Mouse (Mus musculus) frontal cortex, postnatal 25 days (tissue): ENCODE data around the gene Nfic.

Experiments
- DNase-seq, 2 experiments: peaks; one replicate each; pipeline ENCODE4 v3.0.0; 2022; ENCODE audit warnings: low spot score in 2 of 2

Nfic gene

DNA sequence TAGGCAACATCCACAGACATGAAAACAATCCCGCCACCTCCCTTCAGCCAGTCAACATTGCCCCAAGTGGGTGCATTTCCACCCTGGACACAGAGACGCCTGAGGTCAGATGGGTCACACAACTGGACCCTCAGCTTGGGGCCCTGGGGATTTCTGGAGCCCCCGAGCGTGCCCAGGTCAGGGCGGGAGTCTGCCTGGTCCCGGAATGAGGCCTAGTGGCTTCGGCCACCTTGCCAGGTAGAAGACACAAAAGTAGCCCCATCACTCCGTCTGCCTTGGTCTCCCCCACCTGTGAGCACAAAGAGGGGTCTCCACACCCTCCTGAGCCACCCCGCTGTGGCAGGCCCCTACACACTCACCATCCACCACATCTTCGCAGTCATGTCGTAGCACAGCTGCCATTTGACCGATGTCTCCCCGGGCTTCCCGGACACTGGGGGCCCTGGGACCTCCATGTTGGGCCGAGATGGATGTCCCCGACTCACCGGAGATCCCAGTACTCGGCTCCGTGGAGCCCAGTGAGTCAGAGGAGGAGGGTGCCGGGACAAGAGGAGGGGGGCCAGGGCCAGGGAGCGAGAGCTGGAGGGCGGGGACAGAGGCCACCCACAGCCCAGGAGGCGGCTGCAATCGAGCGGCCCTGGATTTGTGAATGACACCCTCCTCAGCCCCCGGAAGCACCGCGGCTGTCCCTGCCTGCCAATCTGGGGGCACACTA, at the start of gene Nfic:
TSS of gene Nfic (minus strand) at position 455 of the 715 bp plus-strand sequence.
- DNase-seq: peak in 1 of 2 experiments; percentile 3

DNA sequence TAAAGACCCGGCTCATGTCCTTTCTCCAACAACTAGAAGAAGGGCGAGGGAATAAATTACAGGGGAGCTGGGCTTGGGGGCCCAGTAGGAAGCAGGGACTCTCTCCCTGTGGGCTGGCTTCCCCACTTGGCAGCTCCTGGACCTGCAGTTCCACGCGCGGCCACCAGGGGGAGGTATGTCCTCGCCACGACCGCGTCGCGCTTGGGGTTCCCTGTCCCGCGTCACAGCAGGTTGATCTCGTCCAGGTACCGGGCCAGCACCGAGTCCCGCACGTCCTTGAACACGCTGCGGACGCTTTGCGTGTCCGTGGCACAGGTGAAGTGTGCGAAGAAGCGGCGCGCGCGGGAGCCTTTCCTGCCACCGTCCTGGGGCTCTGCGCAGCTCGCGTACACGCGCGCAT, 47.2 kb upstream of the Nfic start:
- peak; percentile 91 to 94 for DNase-seq

DNA sequence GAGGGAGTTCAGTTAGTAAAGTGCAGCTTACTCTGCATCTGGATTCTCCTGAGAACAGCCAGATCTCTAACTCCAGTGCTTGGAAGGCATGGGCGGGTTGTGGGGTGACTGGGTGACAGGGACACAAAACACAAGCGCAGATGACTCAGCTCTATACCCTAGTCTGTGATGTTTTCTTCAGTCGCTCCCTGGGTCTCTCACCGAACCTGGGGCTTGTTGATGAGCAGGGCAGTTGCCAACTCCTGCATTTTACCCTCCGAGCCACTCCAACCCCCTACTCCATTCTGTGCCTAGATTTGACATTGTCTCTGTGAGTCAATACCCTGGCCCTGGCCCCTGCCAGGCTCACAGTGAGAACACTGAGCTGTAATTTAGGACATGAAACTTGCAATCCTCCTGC, 46.4 kb upstream of the Nfic start:
- DNase-seq: no peak

DNA sequence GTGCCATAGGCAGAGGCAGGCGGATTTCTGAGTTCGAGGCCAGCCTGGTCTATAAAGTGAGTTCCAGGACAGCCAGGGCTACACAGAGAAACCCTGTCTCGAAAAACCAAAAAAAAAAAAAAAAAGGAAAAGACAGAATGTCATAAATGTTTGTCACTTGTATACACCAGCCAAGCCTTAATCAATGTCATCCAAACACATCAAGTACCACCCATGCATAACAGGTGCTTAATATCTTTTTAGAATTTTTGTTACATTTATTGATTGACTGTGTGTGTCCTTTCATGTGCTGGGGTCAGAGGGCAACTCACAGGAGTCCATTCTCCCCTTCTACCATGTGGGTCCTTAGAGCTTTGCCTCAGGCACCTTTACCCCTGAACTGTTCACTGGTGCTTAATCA, 44.6 kb upstream of the Nfic start, which contains the start of gene S1pr4:
TSS of gene S1pr4 (minus strand) at position 101 of the 400 bp plus-strand sequence.
- DNase-seq: no peak

DNA sequence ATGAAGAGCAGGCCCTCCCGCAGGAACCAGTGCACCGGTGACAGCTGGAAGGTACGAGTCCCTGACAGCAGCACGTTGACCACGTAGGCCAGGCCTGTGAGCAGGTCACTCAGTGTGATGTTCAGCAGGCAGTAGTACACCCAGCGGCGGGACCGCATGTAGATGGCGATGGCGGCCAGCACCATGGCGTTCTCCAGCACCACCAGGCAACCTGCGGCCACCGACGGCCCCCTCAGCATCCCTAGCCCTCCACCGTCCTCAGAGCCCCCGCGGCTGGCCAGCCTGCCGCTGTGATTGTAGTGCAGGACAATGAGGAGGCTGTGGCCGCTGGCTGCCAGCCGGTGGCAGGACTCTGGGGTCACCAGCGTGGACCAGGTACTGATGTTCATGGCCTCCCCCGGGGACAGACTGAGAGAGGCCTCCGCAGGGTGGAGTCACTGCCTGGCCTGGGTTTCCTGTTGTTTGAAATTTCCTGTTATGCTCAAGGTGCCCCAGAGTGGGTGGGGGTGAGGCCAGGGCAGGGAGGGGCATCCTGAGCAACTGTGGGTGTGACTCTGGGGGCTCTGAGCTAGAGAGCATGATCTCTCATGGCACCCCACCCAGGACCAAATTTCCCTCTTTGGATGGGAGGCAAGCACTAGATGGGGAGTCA, 43.9 kb upstream of the Nfic start:
- DNase-seq: no peak

DNA sequence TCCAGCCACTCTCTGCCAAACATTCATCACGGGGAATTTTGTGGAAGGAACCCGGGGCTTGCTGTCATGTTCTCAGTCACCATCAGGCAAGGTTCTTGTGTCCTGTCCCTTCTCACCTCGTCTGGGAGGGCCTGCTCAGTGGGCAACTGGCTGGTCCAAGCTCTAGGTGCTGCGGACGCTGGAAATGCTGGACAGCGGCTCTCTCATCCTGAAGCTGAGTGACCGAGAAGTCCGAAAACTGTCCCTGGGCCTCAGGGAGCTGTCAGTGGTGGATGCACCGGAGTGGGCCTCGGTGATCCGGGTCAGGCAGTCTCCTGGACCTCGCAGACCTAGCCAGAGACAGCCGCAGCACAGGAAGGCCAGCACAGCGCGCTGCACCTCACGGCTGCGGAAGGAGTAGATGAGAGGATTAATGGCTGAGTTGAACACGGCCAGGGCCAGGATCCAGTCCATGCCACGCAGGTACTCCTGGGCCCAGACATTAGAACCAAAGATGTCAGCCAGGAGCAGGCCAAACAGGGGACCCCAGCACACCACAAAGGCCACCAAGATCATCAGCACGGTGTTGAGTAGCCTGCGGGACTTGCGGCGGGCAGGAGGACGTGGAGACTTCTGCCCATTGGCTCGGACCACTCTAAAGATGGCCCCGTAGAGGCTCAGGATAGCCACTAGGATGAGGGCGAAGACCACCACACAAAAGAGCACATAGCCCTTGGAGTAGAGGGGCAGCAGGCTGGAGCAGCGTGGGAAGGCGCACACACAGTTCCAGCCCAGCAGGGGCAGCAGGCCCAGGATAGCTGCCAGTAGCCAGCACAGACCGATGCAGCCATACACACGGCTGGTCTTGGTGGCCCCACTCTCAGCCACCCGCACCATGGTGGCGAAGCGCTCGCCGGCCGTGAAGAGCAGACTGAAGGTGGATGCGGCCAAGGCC, 43.1 kb upstream of the Nfic start:
- DNase-seq: no peak

DNA sequence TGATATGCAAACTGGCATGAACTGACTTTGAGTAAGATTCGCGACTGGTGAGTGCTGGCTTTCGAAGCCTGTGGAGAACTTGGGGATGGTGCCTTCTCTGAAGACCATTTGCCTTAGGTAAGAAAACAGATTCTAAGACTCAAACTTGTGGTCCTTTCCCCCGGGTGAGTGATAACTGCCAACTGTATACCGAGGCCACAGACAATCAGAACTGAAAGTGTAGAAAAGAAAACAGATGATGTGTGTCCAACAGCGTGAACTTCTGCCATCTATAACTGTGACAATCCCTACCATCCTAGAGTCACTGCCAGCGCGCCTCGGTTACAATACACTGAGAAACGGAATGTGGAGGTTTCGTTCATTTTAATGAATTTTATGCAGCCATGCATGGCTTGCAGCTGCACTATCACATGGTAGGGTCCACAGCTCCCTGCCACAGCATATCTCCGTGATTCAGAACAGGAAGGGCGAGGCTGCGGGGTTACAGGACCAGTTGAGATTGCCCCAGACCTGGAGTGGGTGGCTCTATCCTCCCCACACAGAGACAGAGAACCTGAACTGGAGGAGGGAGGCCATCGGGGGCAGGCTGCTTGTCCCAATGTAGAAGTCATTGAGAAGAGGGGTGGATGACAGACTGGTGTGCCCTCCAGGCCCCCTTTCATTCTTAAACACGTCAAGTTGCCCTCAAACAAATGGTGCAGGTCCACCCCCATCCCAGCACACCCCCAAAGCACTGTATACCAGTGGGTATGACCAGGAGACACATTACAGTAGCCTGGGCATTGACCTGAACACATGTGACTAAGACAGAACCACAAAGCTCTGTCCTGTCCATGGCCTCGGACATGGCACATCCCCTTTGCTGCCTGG, 42.2 kb upstream of the Nfic start:
- DNase-seq: peak in 1 of 2 experiments; percentile 4

DNA sequence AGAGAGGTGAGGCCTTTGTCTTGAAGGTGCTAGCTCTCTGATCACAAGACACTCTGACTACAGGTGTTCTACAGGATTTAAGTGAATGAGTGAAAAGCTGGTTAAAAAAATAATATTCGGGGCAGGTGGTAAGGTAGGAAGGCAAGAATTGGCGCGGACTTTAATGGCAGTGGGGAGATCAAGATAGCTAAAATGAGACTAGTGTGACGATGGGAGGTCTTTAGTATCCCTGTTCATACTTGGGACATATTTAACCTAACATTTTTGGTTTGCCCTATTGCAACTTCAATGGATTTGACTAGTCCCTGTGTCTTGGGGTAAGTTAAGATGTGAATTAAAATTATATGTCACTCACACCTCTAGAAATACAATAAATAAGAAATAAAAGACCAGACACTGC, 41.5 kb upstream of the Nfic start:
- peak in 1 of 2 experiments; percentile 4 for DNase-seq

DNA sequence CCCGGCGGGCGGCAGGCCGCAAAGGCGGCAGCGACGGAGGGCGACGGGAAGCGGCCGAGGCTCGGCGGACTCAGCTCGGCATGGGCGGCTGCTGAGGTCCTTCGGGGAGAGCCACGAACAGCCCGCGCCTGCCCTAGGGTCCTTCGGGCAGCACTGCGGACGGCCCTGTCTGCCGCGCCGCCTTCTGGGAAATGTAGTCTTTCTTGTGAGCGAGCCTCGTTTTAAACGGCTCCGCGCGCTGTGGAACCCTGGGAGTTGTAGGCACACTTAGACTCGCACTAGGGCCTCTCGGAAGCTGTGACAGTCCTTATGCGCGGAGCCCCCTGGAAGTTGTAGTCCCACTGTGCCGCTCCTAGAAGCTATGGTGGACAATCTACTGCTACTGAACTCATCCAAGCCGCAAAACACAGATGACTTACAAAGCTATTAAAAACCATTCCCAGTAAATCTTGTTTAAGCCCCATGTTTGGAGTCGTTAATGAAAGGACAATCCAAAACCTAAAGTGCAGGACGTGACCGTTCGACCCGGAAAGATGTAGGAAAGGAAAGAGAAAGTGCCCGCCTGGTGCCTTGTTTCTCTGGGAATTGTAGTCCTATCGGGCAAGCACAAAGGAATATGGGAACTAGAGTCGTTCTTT, 40.9 kb upstream of the Nfic start, which contains the start of gene Ncln:
TSS of gene Ncln (minus strand) at position 129 of the 638 bp plus-strand sequence.
- DNase-seq: peak; percentile 96 to 98

DNA sequence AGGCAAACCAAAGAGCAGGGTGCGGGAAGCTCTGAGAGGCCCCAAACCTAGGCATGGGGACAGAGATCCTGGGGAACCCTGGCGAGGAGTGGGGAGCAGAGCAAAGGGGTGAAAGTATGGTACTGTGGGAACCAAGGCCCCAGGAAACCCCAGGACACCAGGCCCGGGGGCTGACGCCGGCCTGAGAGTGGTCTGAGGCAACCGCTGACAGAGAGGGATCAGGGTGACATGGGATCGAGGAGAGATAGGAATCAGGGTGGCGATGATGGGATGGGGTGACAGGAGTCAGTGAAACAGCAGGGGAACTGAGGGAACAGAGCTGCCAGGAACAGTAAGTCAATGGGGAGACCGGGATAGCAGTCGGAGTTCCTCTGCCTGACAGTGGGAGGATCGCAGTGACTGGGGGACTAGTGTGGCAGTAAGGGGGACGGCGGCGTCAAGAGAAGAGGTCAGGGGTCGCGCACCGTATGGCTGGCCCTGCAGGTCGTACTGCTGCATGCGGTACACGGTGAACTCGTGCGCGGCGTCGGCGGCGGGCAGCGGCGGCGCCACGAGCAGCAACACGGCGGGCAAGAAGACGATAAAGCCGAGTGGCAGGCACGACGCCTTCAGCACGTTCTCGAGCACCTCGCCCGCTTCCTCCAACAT, 40.3 kb upstream of the Nfic start:
- DNase-seq: no peak

DNA sequence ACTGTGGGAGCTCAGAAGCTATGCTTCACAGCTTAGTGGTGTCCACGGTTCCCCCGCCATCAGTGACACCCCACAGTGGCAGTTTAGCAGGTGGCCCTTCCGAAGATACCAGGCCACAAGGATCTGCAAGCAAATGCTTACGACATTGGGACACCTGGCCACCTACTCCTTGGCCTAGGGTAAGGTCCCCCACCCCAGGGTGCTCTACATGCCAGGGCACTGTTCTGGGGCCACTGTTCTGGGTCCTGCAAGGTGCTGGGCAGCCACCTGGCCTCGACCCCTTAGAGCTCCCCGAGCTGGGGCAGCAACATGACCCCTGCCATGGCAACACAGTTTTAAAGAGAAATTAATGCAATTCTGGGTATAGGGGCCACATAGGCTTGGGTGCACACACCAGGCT, 39.7 kb upstream of the Nfic start:
- DNase-seq: no peak

DNA sequence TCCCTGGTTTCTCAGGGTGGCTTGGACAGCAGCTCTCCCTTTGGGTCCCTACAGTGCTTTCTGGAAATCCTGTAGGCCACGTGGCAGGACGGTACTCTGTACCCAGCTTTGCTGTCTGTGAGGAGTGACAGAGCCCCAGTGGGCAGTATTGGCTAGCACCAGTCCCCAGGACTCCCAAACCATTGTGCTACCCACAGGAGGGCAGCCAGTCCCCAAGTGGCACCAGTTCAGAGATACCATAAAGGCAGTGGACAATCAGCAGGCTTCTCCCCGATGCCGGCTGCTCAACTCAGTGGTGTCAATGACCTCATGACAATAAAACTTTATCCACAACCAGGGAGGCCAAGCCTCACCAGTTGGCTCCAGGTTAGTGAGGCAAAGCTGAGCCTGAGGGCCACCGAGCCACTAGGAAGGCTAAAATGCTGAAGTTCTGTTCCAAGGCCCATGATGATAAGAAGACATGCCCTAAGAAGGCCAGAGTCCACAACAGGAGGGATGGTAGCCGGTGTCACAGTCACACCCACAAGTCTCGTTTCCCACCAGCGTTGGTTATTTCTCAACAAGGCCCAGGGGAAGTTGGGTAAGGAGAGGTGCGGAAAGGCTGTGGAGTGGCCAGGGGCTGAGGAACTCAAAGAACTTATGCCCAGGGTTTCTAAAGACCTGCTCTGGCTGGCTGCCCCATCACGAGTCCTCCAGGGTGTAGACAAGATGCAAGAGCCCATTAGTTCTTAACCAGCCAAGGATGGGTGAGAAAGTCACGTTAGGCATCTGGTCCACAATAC, 39.0 kb upstream of the Nfic start:
- DNase-seq: no peak

DNA sequence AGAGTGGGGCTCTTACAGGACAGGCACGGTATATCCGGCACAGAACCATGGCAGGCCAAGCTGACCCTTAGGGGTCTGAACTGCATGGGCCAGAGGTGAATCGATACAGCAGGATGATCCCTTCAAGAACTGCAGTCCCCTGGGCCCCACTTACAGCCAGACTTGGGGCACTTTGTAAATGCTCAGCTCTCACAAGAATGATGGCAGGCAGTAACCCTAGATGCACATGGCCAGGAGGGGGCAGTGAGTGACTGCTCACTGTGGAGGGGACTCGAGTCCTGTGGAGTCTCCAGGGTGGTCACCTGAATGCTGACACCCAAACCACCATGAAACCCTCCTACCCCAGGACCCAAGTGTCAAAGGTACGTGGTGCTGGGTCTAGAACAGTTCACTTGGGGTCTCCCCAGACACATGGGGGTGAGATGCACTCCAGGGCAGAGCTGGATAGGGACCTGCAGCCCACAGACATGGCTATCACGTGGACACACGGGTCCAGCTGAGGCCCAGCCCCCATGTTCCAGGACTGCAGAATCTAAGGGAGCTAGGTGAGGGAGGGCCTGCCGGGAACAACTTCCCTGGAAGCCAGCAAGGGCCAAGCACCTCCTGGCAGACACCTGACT, 38.3 kb upstream of the Nfic start:
- no peak for DNase-seq

DNA sequence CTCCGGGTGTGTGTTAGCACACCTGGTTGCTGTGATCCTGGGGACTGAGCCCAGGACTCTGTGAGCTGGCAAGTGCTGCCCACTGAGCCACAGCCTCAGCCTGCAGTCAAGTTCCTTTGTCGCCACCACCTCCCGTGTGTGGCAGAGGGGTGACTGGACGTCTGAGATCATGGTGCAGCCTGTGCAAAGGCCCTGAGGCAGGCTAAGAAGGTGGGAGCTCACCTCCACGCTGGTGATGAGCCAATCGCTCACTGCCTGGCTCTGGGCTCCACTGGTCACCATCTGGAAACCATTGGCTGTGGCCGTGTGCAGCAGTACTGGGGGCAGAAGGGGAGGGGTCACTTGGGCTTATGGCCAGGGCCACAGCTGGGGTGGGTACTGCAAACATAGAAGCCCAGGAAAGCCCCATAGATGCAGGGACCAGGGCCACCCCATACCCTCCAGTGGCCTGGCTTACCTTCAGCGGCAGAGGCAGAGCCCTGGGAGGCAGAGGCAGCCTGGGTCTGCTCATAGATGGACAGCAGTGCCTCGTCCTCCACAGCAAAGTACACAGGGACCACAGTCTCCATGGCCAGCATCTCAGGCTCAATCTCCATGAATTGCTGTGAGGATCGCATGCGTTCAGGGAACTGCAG, 37.3 kb upstream of the Nfic start:
- DNase-seq: no peak

DNA sequence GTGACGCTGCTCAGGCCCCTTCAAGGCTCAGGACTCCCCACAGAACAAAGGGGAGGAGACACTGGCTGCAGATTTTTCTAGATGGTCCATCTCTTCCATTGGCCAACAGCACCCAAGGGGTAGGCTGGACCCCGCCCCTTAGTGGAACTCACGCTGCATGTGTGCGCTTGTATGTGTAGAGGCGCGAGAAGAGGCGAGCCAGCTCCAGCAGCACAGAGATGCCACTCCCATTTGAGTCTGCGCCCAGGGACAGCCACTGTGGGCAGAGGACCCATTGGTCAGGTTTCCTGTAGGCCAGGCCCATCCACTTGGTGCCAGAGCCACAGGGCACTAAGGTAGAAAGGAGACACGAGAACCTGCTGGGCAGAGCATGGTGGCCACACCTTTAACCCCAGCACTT, 35.6 kb upstream of the Nfic start:
- DNase-seq: no peak

DNA sequence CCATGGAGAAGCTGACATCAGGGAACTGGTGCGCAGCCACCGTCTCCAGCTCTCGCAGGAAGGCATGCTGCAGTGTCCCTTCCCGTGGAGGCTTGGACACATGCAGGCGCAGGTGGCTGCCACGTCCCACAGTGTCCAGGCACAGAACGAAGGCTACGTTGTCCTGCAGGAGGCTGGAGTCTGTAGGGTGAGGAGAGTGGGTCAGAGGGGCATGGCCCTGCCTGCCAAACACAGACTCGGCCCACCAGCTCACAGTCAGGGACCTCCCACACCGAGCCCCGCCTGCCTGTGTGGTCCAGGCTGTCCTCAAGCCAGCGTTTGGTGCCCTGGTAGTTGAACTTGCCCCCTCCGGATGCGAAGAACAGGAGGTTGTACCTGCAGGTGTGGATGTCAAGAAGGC, 34.5 kb upstream of the Nfic start:
- DNase-seq: no peak

DNA sequence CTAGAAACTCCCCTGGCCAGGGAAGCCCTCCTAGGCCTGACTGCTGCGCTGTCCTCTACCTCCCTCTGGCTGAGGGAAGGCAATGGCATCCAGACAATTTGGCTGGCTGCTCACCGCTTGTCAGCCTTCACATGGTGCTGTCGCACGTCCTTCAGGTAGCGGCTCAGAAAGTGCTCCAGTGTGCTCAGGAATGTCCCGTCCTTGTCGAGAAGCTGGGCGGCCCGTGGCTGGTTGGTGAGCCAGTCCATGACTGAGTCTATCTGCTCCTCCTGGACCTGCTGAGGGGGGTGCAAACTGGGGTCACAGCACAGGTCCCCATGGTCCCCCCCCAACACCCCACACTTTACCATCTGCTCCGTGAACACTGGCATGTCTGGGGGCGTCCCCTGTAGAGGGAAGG, 32.6 kb upstream of the Nfic start:
- DNase-seq: no peak

DNA sequence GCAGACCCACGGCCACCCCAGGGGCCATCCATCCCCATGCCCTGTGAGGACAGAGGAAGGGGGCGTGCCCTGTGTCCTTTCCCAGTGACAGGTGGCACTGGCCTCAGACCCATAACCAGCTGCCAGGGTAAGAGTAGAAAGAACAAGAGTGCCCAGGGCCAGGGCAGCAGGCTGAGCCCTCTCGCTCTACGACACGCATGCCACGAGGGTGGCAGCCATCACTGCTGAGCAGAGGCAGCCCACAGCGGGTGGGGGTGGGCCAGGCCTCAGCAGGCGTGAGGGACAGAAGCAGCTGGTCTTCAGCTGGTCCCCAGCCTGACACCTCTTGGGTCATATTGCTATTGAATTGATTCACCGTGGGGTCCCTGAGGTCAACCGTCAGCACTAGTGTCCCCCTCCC, 31.1 kb upstream of the Nfic start:
- DNase-seq: no peak
